Mouse (Mus musculus) lung, embryonic 14.5 days (tissue): ENCODE measurements around the gene Dnajc27. TPM values are rescaled to one million over a fixed set of nuclear protein-coding genes. Genes with fewer than 3 reads are reported as not detected.

Experiments
- ATAC-seq: fragments of 200-750 bp; cut with Nextera tagmentation; 2 replicates; pipeline ENCODE4 v1.8.0; 2017; ENCODE audit warnings: mild to moderate bottlenecking, moderate TSS enrichment, moderate library complexity; ENCODE audit not compliant: insufficient read depth
- DNase-seq: peaks from one replicate; pipeline ENCODE4 v3.0.0-alpha.2; 2015
- H3K27ac ChIP-seq: fragments of 300-500 bp; sonication (generic); 2 replicates; pipeline ENCODE4 v1.5.1; 2014; ENCODE audit warnings: low read depth, mild to moderate bottlenecking, moderate library complexity
- H3K27me3 ChIP-seq: fragments of 300-500 bp; sonication (generic); 2 replicates; pipeline ENCODE4 v1.6.1; 2014; ENCODE audit warnings: low read length, control low read depth; ENCODE audit not compliant: insufficient read depth
- H3K36me3 ChIP-seq: fragments of 300-500 bp; sonication (generic); 2 replicates; pipeline ENCODE4 v1.6.1; 2014; ENCODE audit warnings: control low read depth; ENCODE audit not compliant: insufficient read depth
- H3K4me1 ChIP-seq: fragments of 300-500 bp; sonication (generic); 2 replicates; pipeline ENCODE4 v1.6.1; 2014; ENCODE audit warnings: antibody characterized with exemption, control low read depth; ENCODE audit not compliant: insufficient read depth
- H3K4me2 ChIP-seq: fragments of 300-500 bp; sonication (generic); 2 replicates; pipeline ENCODE4 v1.6.1; 2014; ENCODE audit warnings: mild to moderate bottlenecking
- H3K4me3 ChIP-seq: fragments of 300-500 bp; sonication (generic); 2 replicates; pipeline ENCODE4 v1.5.1; 2014; ENCODE audit warnings: low read depth, low read length
- H3K9ac ChIP-seq: fragments of 300-500 bp; sonication (generic); 2 replicates; pipeline ENCODE4 v1.6.1; 2014
- H3K9me3 ChIP-seq: fragments of 300-500 bp; sonication (generic); 2 replicates; pipeline ENCODE4 v1.6.1; 2016; ENCODE audit warnings: low read depth, low read length, control low read depth
- CTCF ChIP-seq: IDR thresholded peaks from 2 replicates; pipeline ENCODE4 v1.5.1; 2016; ENCODE audit warnings: antibody characterized with exemption, low read depth
- WGBS: fragments of 180-500 bp; shearing (Covaris S2); extraction: QIAGEN DNeasy Blood & Tissue Kit; methylation state at CpG from one replicate; pipeline ENCODE4 v1.1.7; 2014; 5-methylcytosine and 5-hydroxymethylcytosine counted together
- polyA plus RNA-seq: library from polyadenylated mRNA; unstranded; fragments of >200 nt; fragmentation: Nextera tagmentation; extraction: Ambion mirVana; gene quantifications from 2 replicates; pipeline ENCODE4 v1.2.1, GENCODE M21; 2014

The Dnajc27 gene
- polyA plus RNA-seq, 1 experiment from 2014 or later: 8.7 TPM

- no peaks in the 10 kb centered on the region for H3K4me1 ChIP-seq
- no peaks in the 10 kb centered on the region for H3K36me3 ChIP-seq
- 32% methylated on average over 1 of the region's 1 CpGs for WGBS
Measured at GRCm38 (mm10) chr12:4045992-4046391, 36.4 kb upstream of the Dnajc27 start.

GRCm38 (mm10) chr12:4048031-4048430 is 34.4 kb upstream of the Dnajc27 start:
- DNase-seq (no peak), ATAC-seq (no peak)
- no peak for TF ChIP-seq CTCF
- 30% methylated on average over 6 of the region's 6 CpGs for WGBS
- Histone ChIP-seq H3K27ac (no peak overlapping the region), H3K9me3 (no peaks in the 10 kb centered on the region), H3K4me2 (no peak overlapping the region), H3K27me3 (no peaks in the 10 kb centered on the region), H3K36me3 (no peaks in the 10 kb centered on the region), H3K4me3 (no peak overlapping the region), H3K9ac (no peak overlapping the region), H3K4me1 (no peaks in the 10 kb centered on the region)

More at GRCm38 (mm10) chr12:4045992-4046391, 36.4 kb upstream of the Dnajc27 start:
- Histone ChIP-seq H3K4me2 (no peak overlapping the region), H3K27ac (no peak overlapping the region), H3K27me3 (no peaks in the 10 kb centered on the region), H3K9me3 (no peaks in the 10 kb centered on the region), H3K9ac (no peak overlapping the region), H3K4me3 (no peak overlapping the region)
- no peak for TF ChIP-seq CTCF
- DNase-seq: no peak
- no peak for ATAC-seq

GRCm38 (mm10) chr12:4050861-4051425 is 31.4 kb upstream of the Dnajc27 start:
- H3K36me3 ChIP-seq: no peaks in the 10 kb centered on the region
- H3K27me3 ChIP-seq: no peaks in the 10 kb centered on the region
- WGBS: 57% methylated on average over 9 of the region's 9 CpGs
- H3K9me3 ChIP-seq: no peaks in the 10 kb centered on the region
- DNase-seq: no peak
- H3K4me3 ChIP-seq: no peak overlapping the region
- no peak overlapping the region for H3K4me2 ChIP-seq
- no peaks in the 10 kb centered on the region for H3K4me1 ChIP-seq
- no peak overlapping the region for H3K27ac ChIP-seq
- ATAC-seq: no peak
- TF ChIP-seq CTCF: no peak
- no peak overlapping the region for H3K9ac ChIP-seq

- no peak for ATAC-seq
- no peak overlapping the region for H3K4me3 ChIP-seq
- no peak for TF ChIP-seq CTCF
- no peaks in the 10 kb centered on the region for H3K9me3 ChIP-seq
- no peak overlapping the region for H3K4me2 ChIP-seq
- no peak overlapping the region for H3K27ac ChIP-seq
- DNase-seq: no peak
- no peaks in the 10 kb centered on the region for H3K4me1 ChIP-seq
- no peaks in the 10 kb centered on the region for H3K36me3 ChIP-seq
- no peak overlapping the region for H3K9ac ChIP-seq
- no peaks in the 10 kb centered on the region for H3K27me3 ChIP-seq
- 66% methylated on average over 3 of the region's 3 CpGs for WGBS
Measured at GRCm38 (mm10) chr12:4053643-4054042, 28.7 kb upstream of the Dnajc27 start.

GRCm38 (mm10) chr12:4054845-4055244 is 27.5 kb upstream of the Dnajc27 start:
- Histone ChIP-seq H3K36me3 (no peaks in the 10 kb centered on the region), H3K9me3 (no peaks in the 10 kb centered on the region), H3K4me1 (no peaks in the 10 kb centered on the region), H3K27me3 (no peaks in the 10 kb centered on the region), H3K4me2 (no peak overlapping the region), H3K9ac (no peak overlapping the region), H3K4me3 (no peak overlapping the region), H3K27ac (no peak overlapping the region)
- DNase-seq (no peak), ATAC-seq (no peak)
- WGBS: 25% methylated on average over 4 of the region's 4 CpGs
- no peak for TF ChIP-seq CTCF

- DNase-seq (no peak), ATAC-seq (no peak)
- Histone ChIP-seq H3K27me3 (no peaks in the 10 kb centered on the region), H3K9ac (no peak overlapping the region), H3K4me1 (no peaks in the 10 kb centered on the region), H3K4me3 (no peak overlapping the region), H3K36me3 (no peaks in the 10 kb centered on the region), H3K27ac (no peak overlapping the region), H3K9me3 (no peaks in the 10 kb centered on the region), H3K4me2 (no peak overlapping the region)
- TF ChIP-seq CTCF: no peak
- 56% methylated on average over 9 of the region's 9 CpGs for WGBS
Measured at GRCm38 (mm10) chr12:4058321-4058720, 24.1 kb upstream of the Dnajc27 start.

GRCm38 (mm10) chr12:4059683-4060082 is 22.7 kb upstream of the Dnajc27 start:
- Histone ChIP-seq H3K4me1 (no peaks in the 10 kb centered on the region), H3K9ac (no peak overlapping the region), H3K9me3 (no peaks in the 10 kb centered on the region), H3K27ac (no peak overlapping the region), H3K4me3 (no peak overlapping the region), H3K36me3 (no peaks in the 10 kb centered on the region), H3K27me3 (no peaks in the 10 kb centered on the region), H3K4me2 (no peak overlapping the region)
- DNase-seq (no peak), ATAC-seq (no peak)
- WGBS: 78% methylated on average over 4 of the region's 4 CpGs
- no peak for TF ChIP-seq CTCF

GRCm38 (mm10) chr12:4065498-4065897 is 16.9 kb upstream of the Dnajc27 start:
- Histone ChIP-seq H3K4me3 (no peak overlapping the region), H3K4me2 (no peak overlapping the region), H3K9ac (no peak overlapping the region), H3K27ac (no peak overlapping the region), H3K9me3 (no peaks in the 10 kb centered on the region), H3K4me1 (no peaks in the 10 kb centered on the region), H3K27me3 (no peaks in the 10 kb centered on the region), H3K36me3 (no peaks in the 10 kb centered on the region)
- 84% methylated on average over 2 of the region's 2 CpGs for WGBS
- DNase-seq (no peak), ATAC-seq (no peak)
- TF ChIP-seq CTCF: no peak
